ENCODE assay signal across 29 mouse cellular contexts in genomic region chr4:128784950-128785631, GRCm38 (mm10). TPM values are rescaled to one million over a fixed set of nuclear protein-coding genes. Genes with fewer than 3 reads are reported as not detected.
DNase-seq lines count a peak whose midpoint lies in the region; ATAC-seq and TF ChIP-seq lines count a peak whose summit lies in the region.
"Had no signal": no experiment of that assay in that cellular context is flagged by ENCODE, and none has a peak within 500 bp of the region (broad histone marks: within the 10 kb centered on the region; RNA-seq: fewer than 3 reads in every experiment).

No protein-coding gene starts in this region.

- peak; percentile 20; the same call in 1 of the 2 replicates for TF ChIP-seq EP300 in CH12.LX (IDR thresholded peaks at IDR 0.05; ENCODE audit: low read length)

- no peak overlapping the region for H3K4me3 ChIP-seq in liver, adult 2 months (ENCODE audit: insufficient read depth, low read depth, low read length)
- no peak overlapping the region for H3K4me3 ChIP-seq in liver, embryonic 11.5 days (ENCODE audit: low read depth, low read length)
- peak overlapping the region; percentile 47 to 63 (median 58) for H3K4me3 ChIP-seq in CH12.LX (replicated peaks in 1 of 3; ENCODE audit: low read depth in 2 of 3, low read length in 2 of 3, poor library complexity in 1 of 3)
- H3K4me3 ChIP-seq: embryonic facial prominence, embryonic 13.5 days; erythroblast, embryonic 14.5 days; forebrain, embryonic 12.5 days; gastrocnemius, adult 2 months; heart, embryonic 10.5 days; limb, embryonic 15.5 days; midbrain, embryonic 12.5 days; neural tube, embryonic 15.5 days had no signal

- in situ Hi-C loops in CH12.LX (cut with MboI; ENCODE audit: low pct_ligation_motif_present, low pct_unique_long_range_greater_than_20kb, low sequenced_read_pairs) = no loop called here

- 88% methylated on average over 15 of the region's 15 CpGs for WGBS in liver, adult 2 months
- 91% methylated on average over 15 of the region's 15 CpGs for WGBS in liver, embryonic 11.5 days

- DNase-seq in liver, adult 2 months (ENCODE audit: extremely low read depth, low read depth, low spot score) = peak; percentile 51
- DNase-seq in liver, embryonic 11.5 days (ENCODE audit: low spot score) = no peak
- peak; percentile 53 for DNase-seq in CD4-positive helper T cell, adult 2 months (ENCODE audit: low read depth, low spot score)
- DNase-seq in CH12.LX (ENCODE audit: extremely low read depth) = peak; percentile 69
- DNase-seq in urinary bladder, adult 2 months (ENCODE audit: low spot score) = no peak
- no peak for DNase-seq in cerebellum, adult 11-12 months
- DNase-seq: adrenal gland, postnatal 10 days; cerebellum, adult 18-20 months; cerebellum, postnatal 14 days; embryo, embryonic 11 days; gastrocnemius, adult 2 months; left cerebral cortex, postnatal 4 days; right cerebral cortex, postnatal 14 days; spleen, adult 18-20 months; thymus, adult 2 months had no signal

- no peak for ATAC-seq in liver, embryonic 11.5 days (replicated peaks; ENCODE audit: low FRiP score)
- ATAC-seq in inflammation-experienced regulatory T-cells, adult 6 months = peak; percentile 84
- ATAC-seq: hindbrain, embryonic 16.5 days; intestine, postnatal 0 days; lung, postnatal 0 days had no signal

- no peak for TF ChIP-seq CTCF in liver, adult 2 months (IDR thresholded peaks at IDR 0.05; ENCODE audit: low read depth, low read length)
- no peak for TF ChIP-seq CTCF in CH12.LX (conservative IDR thresholded peaks at IDR 0.05 in 1 of 2, IDR thresholded peaks at IDR 0.05 in 1 of 2; ENCODE audit: low read depth in 2 of 2, low read length in 2 of 2)

- no peak overlapping the region for H3K27ac ChIP-seq in liver, adult 2 months (replicated peaks; ENCODE audit: insufficient read depth, low read depth, low read length)
- H3K27ac ChIP-seq in liver, embryonic 11.5 days (ENCODE audit: low read depth, low read length) = no peak overlapping the region
- H3K27ac ChIP-seq in CH12.LX (ENCODE audit: insufficient read depth, low read depth) = peak overlapping the region; percentile 98
- H3K27ac ChIP-seq: embryonic facial prominence, embryonic 13.5 days; forebrain, embryonic 12.5 days; gastrocnemius, adult 2 months; heart, embryonic 10.5 days; limb, embryonic 15.5 days; midbrain, embryonic 12.5 days; neural tube, embryonic 15.5 days had no signal

- dilution Hi-C loops in CH12.LX (cut with MboI; ENCODE audit: extremely low pct_ligation_motif_present, extremely low pct_unique_long_range_greater_than_20kb, low sequenced_read_pairs) = no loop called here

- H3K27me3 ChIP-seq in liver, adult 2 months (ENCODE audit: control insufficient read depth, insufficient read depth, low read length) = no peaks in the 10 kb centered on the region
- no peaks in the 10 kb centered on the region for H3K27me3 ChIP-seq in liver, embryonic 11.5 days (replicated peaks; ENCODE audit: control insufficient read depth, insufficient read depth, low read length)
- H3K27me3 ChIP-seq in CH12.LX (replicated peaks) = no peaks in the 10 kb centered on the region
- H3K27me3 ChIP-seq: embryonic facial prominence, embryonic 13.5 days; forebrain, embryonic 12.5 days; limb, embryonic 15.5 days; midbrain, embryonic 12.5 days; neural tube, embryonic 15.5 days had no signal

- 0 out of 2 replicates have a peak, but pooled peaks cover 3% of the 10 kb centered on the region for H3K4me1 ChIP-seq in liver, adult 2 months (ENCODE audit: control insufficient read depth, insufficient read depth, low read length)
- peaks cover 11% of the 10 kb centered on the region for H3K4me1 ChIP-seq in liver, embryonic 11.5 days (replicated peaks; ENCODE audit: control insufficient read depth, insufficient read depth, low read length)
- peaks cover 10 to 64% of the 10 kb centered on the region in 2 experiments for H3K4me1 ChIP-seq in CH12.LX (ENCODE audit: control insufficient read depth in 1 of 2, insufficient read depth in 2 of 2)
- H3K4me1 ChIP-seq: forebrain, embryonic 12.5 days; midbrain, embryonic 12.5 days had no signal

- TF ChIP-seq RAD21 in CH12.LX (IDR thresholded peaks at IDR 0.05; ENCODE audit: low read depth, low read length) = no peak; the same call in 1 of the 2 replicates

- H3K4me2 ChIP-seq in liver, embryonic 11.5 days = no peak overlapping the region
- H3K4me2 ChIP-seq in CH12.LX (ENCODE audit: insufficient read depth, low read depth, poor library complexity, severe bottlenecking) = peak overlapping the region; percentile 87
- H3K4me2 ChIP-seq: embryonic facial prominence, embryonic 13.5 days; forebrain, embryonic 12.5 days; limb, embryonic 15.5 days; midbrain, embryonic 12.5 days; neural tube, embryonic 15.5 days had no signal

- no peak overlapping the region for H3K9ac ChIP-seq in liver, adult 2 months (ENCODE audit: low read depth, low read length)
- no peak overlapping the region for H3K9ac ChIP-seq in liver, embryonic 11.5 days (ENCODE audit: low read depth, low read length)
- peak overlapping the region; percentile 86 for H3K9ac ChIP-seq in CH12.LX (ENCODE audit: insufficient read depth, low read depth)
- H3K9ac ChIP-seq: embryonic facial prominence, embryonic 13.5 days; forebrain, embryonic 12.5 days; limb, embryonic 15.5 days; midbrain, embryonic 12.5 days; neural tube, embryonic 15.5 days had no signal

- no peaks in the 10 kb centered on the region for H3K9me3 ChIP-seq in liver, embryonic 11.5 days (ENCODE audit: control insufficient read depth, low read length)
- H3K9me3 ChIP-seq in CH12.LX (replicated peaks; ENCODE audit: low read length) = no peaks in the 10 kb centered on the region
- H3K9me3 ChIP-seq: embryonic facial prominence, embryonic 13.5 days; forebrain, embryonic 12.5 days; heart, embryonic 10.5 days; limb, embryonic 15.5 days; midbrain, embryonic 12.5 days; neural tube, embryonic 15.5 days had no signal

- no peak for TF ChIP-seq POLR2A in liver, adult 2 months (IDR thresholded peaks at IDR 0.05; ENCODE audit: extremely low read depth, insufficient read depth, low read length)
- TF ChIP-seq POLR2A in CH12.LX (IDR thresholded peaks at IDR 0.05; ENCODE audit: low read depth, low read length) = peak; percentile 64; the same call in 1 of the 2 replicates

- no peaks in the 10 kb centered on the region for H3K79me2 ChIP-seq in liver, adult 2 months (ENCODE audit: control insufficient read depth, insufficient read depth, low read length)
- peaks cover 51% of the 10 kb centered on the region for H3K79me2 ChIP-seq in CH12.LX (replicated peaks; ENCODE audit: control insufficient read depth, extremely low read depth, insufficient read depth, poor library complexity, severe bottlenecking)

- peaks cover 9% of the 10 kb centered on the region; the same call in 1 of the 2 replicates for H3K36me3 ChIP-seq in liver, adult 2 months (ENCODE audit: control insufficient read depth, insufficient read depth, low read length)
- H3K36me3 ChIP-seq in liver, embryonic 11.5 days (ENCODE audit: control insufficient read depth, insufficient read depth, low read length) = peaks cover 36% of the 10 kb centered on the region
- H3K36me3 ChIP-seq in CH12.LX (replicated peaks in 1 of 2; ENCODE audit: control insufficient read depth in 1 of 2, insufficient read depth in 1 of 2, low read length in 1 of 2) = peaks cover 37 to 54% of the 10 kb centered on the region in 2 experiments

TF ChIP-seq in CH12.LX, 34 proteins besides CTCF, POLR2A, EP300 and RAD21 (continues in another document):
- TF ChIP-seq GABPA (IDR thresholded peaks at IDR 0.05; ENCODE audit: insufficient replicate concordance, low read depth, low read length) = no peak
- TF ChIP-seq CHD1 (IDR thresholded peaks at IDR 0.05; ENCODE audit: low read depth, low read length) = no peak
- no peak for TF ChIP-seq ZC3H11A (IDR thresholded peaks at IDR 0.05; ENCODE audit: low read depth, low read length)
- TF ChIP-seq USF2 (conservative IDR thresholded peaks at IDR 0.05; ENCODE audit: low read depth, low read length) = peak; percentile 80
- TF ChIP-seq MEF2A (IDR thresholded peaks at IDR 0.05; ENCODE audit: borderline replicate concordance, low read depth, low read length) = no peak
- TF ChIP-seq BHLHE40 (IDR thresholded peaks at IDR 0.05; ENCODE audit: low read depth, low read length) = peak; percentile 95
- no peak for TF ChIP-seq PAX5 (IDR thresholded peaks at IDR 0.05; ENCODE audit: low read length)
- no peak for TF ChIP-seq KAT2A (IDR thresholded peaks at IDR 0.05; ENCODE audit: insufficient replicate concordance, low read length)
- TF ChIP-seq MYC (IDR thresholded peaks at IDR 0.05; ENCODE audit: low read depth, low read length) = peak; percentile 68
- peak; percentile 71; the same call in 1 of the 2 replicates for TF ChIP-seq MAX (IDR thresholded peaks at IDR 0.05; ENCODE audit: low read length)
- TF ChIP-seq HCFC1 (IDR thresholded peaks at IDR 0.05; ENCODE audit: low read depth, low read length) = no peak; the same call in 1 of the 2 replicates
- peak; percentile 79 for TF ChIP-seq USF1 (IDR thresholded peaks at IDR 0.05; ENCODE audit: low read depth, low read length)
- TF ChIP-seq IRF4 (IDR thresholded peaks at IDR 0.05; ENCODE audit: low read depth, low read length) = peak; percentile 36; the same call in 1 of the 2 replicates
- TF ChIP-seq JUN (IDR thresholded peaks at IDR 0.05; ENCODE audit: insufficient read depth, low read depth, low read length) = no peak
- TF ChIP-seq ETS1 (conservative IDR thresholded peaks at IDR 0.05; ENCODE audit: low read depth, low read length) = peak; percentile 46; the same call in 1 of the 2 replicates

RNA-seq across cellular contexts. Expression of gene Zfp362, which starts 20.8 kb away (rescaled TPM):
- 0.83 and 0.87 TPM in 2 replicates for total RNA-seq in liver, adult 2 months (2014; rRNA removed)
- polyA plus RNA-seq in liver, adult 2 months (2012; rRNA removed) = 5.7 and 6.2 TPM in 2 replicates
- polyA plus RNA-seq in liver, embryonic 11.5 days (2014; fragmentation: Nextera tagmentation; extraction: Ambion mirVana) = 23.1 and 25.3 TPM in 2 replicates
- 16.1 and 17.8 TPM in 2 replicates for total RNA-seq in CH12.LX (2012; rRNA removed)
- total RNA-seq in CH12.LX (2014; rRNA removed) = 9.7 and 9.9 TPM in 2 replicates
- 49.2 and 70.1 TPM in 2 replicates for polyA plus RNA-seq in CH12.LX (2012; ENCODE audit: insufficient read length, low read depth)
- polyA plus RNA-seq in inflammation-experienced regulatory T-cells, adult 6 months (2017; shearing (Covaris generic)) = 10 to 100 TPM in 1 of 3 experiments, 1 to 10 TPM in 2; 6.0 to 10.3 (median 8.4) TPM
- polyA plus RNA-seq in urinary bladder, adult 2 months (2012; rRNA removed) = 14.0 and 24.4 TPM in 2 replicates

RNA-seq across cellular contexts. Expression of gene A3galt2, which starts 29.9 kb away (rescaled TPM):
- under 0.01 and 0.07 TPM in 2 replicates for total RNA-seq in liver, adult 2 months (2014; rRNA removed)
- polyA plus RNA-seq in liver, adult 2 months (2012; rRNA removed) = 0.02 TPM in 1 of 2 replicates, not detected in the other
- polyA plus RNA-seq in liver, embryonic 11.5 days (2014; fragmentation: Nextera tagmentation; extraction: Ambion mirVana) = 0.14 TPM in 1 of 2 replicates, not detected in the other
- total RNA-seq in CH12.LX (2012; rRNA removed) = 0.04 TPM in 2 replicates
- total RNA-seq in CH12.LX (2014; rRNA removed) = not detected in 2 replicates
- polyA plus RNA-seq in CH12.LX (2012; ENCODE audit: insufficient read length, low read depth) = 0.07 and 0.11 TPM in 2 replicates
- under 1 TPM in 2 of 3 experiments, not detected in 1; 0.16 to 0.38 TPM for polyA plus RNA-seq in inflammation-experienced regulatory T-cells, adult 6 months (2017; shearing (Covaris generic))
- 0.28 and 0.33 TPM in 2 replicates for polyA plus RNA-seq in urinary bladder, adult 2 months (2012; rRNA removed)
- total RNA-seq: granulocyte monocyte progenitor cell, adult 5-6 weeks; hematopoietic stem cell, adult 5-6 weeks; megakaryocyte progenitor cell, adult 5-6 weeks had no signal
- polyA plus RNA-seq: erythroblast, embryonic 14.5 days; intestine, postnatal 0 days had no signal

Comparison
In these comparisons a context has a peak if more than half of its experiments do, and no peak if none do; other contexts are left out.
1. DNase-seq: peak in liver, adult 2 months (single experiment), CD4-positive helper T cell, adult 2 months (single experiment) and CH12.LX (single experiment); none in liver, embryonic 11.5 days (single experiment), urinary bladder, adult 2 months (single experiment) and cerebellum, adult 11-12 months (single experiment).
2. H3K4me3 ChIP-seq: peak in CH12.LX (3 of 3); none in liver, adult 2 months (single experiment) and liver, embryonic 11.5 days (single experiment).